Mouse (Mus musculus) stomach, postnatal 0 days (tissue): ENCODE measurements at regions not wholly inside any gene's neighbourhood (a gene's known extent, or its start where the extent isn't known, plus 50 kb on each side); places are given as distances from the start of the nearest gene placed in this dataset.
A peak's percentile ranks its signal among the peaks of the same experiment; 100 is the strongest.

Experiments
- ATAC-seq: fragments of 200-750 bp; cut with Nextera tagmentation; 2 replicates; pipeline ENCODE4 v1.8.0; 2017; ENCODE audit not compliant: low FRiP score, low TSS enrichment
- DNase-seq: peaks from one replicate; pipeline ENCODE4 v3.0.0-alpha.2; 2016; ENCODE audit warnings: low spot score
- H3K27ac ChIP-seq: fragments of 300-500 bp; sonication (generic); replicated peaks from 2 replicates; pipeline ENCODE4 v1.5.1; 2014; ENCODE audit warnings: mild to moderate bottlenecking, control low read depth
- H3K27me3 ChIP-seq: fragments of 300-500 bp; sonication (generic); 2 replicates; pipeline ENCODE4 v1.6.1; 2014; ENCODE audit warnings: low read length; ENCODE audit not compliant: control insufficient read depth, insufficient read depth
- H3K36me3 ChIP-seq: fragments of 300-500 bp; sonication (generic); 2 replicates; pipeline ENCODE4 v1.6.1; 2014; ENCODE audit warnings: low read length, mixed read lengths; ENCODE audit not compliant: control insufficient read depth, insufficient read depth
- H3K4me1 ChIP-seq: fragments of 300-500 bp; sonication (generic); replicated peaks from 2 replicates; pipeline ENCODE4 v1.6.1; 2014; ENCODE audit warnings: antibody characterized with exemption; ENCODE audit not compliant: control insufficient read depth, insufficient read depth
- H3K4me2 ChIP-seq: fragments of 300-500 bp; sonication (generic); replicated peaks from 2 replicates; pipeline ENCODE4 v1.6.1; 2014; ENCODE audit warnings: low read depth, mild to moderate bottlenecking, control low read depth, moderate library complexity
- H3K4me3 ChIP-seq: fragments of 300-500 bp; sonication (generic); 2 replicates; pipeline ENCODE4 v1.5.1; 2014; ENCODE audit warnings: low read depth, low read length, control low read depth
- H3K9ac ChIP-seq: fragments of 300-500 bp; sonication (generic); 2 replicates; pipeline ENCODE4 v1.6.1; 2014; ENCODE audit warnings: mild to moderate bottlenecking, low read length, control low read depth, mixed read lengths
- H3K9me3 ChIP-seq: fragments of 300-500 bp; sonication (generic); 2 replicates; pipeline ENCODE4 v1.6.1; 2016; ENCODE audit warnings: low read length; ENCODE audit not compliant: control insufficient read depth
- CTCF ChIP-seq: IDR thresholded peaks from 2 replicates; pipeline ENCODE4 v1.5.1; 2016; ENCODE audit warnings: antibody characterized with exemption, low read depth, mild to moderate bottlenecking, moderate library complexity
- EP300 ChIP-seq: optimal IDR thresholded peaks from 2 replicates; pipeline ENCODE3; 2016; ENCODE audit warnings: antibody characterized with exemption
- WGBS: fragments of 180-500 bp; shearing (Covaris S2); extraction: QIAGEN DNeasy Blood & Tissue Kit; methylation state at CpG from one replicate; pipeline ENCODE4 v1.1.7; 2014; 5-methylcytosine and 5-hydroxymethylcytosine counted together

- H3K4me3 ChIP-seq: no peak overlapping the region
- no peak overlapping the region for H3K9ac ChIP-seq
- no peaks in the 10 kb centered on the region for H3K36me3 ChIP-seq
- H3K27me3 ChIP-seq: no peaks in the 10 kb centered on the region
- DNase-seq (no peak), ATAC-seq (0 out of 2 replicates have a peak, but pooled peaks have one; percentile 30)
- 35% methylated on average over 6 of the region's 6 CpGs for WGBS
- no peak overlapping the region for H3K27ac ChIP-seq
- TF ChIP-seq EP300 (no peak), CTCF (no peak)
- H3K4me1 ChIP-seq: no peaks in the 10 kb centered on the region; the same call in 1 of the 2 replicates
- no peak overlapping the region for H3K4me2 ChIP-seq
- H3K9me3 ChIP-seq: no peaks in the 10 kb centered on the region
These were observed 97.9 kb downstream of the Irs2 start for GRCm38 (mm10) chr8:10910244-10910872.

- no peak overlapping the region for H3K27ac ChIP-seq
- whole genome bisulfite sequencing: 79% methylated on average over 6 of the region's 6 CpGs
These were observed 99.1 kb downstream of the Irs2 start for GRCm38 (mm10) chr8:10909155-10909554.

GRCm38 (mm10) chr8:10906353-10906752 lies 101.9 kb downstream of the Irs2 start:
- Histone ChIP-seq H3K27ac (no peak overlapping the region), H3K4me2 (no peak overlapping the region), H3K27me3 (no peaks in the 10 kb centered on the region), H3K4me1 (no peaks in the 10 kb centered on the region; the same call in 1 of the 2 replicates), H3K9me3 (no peaks in the 10 kb centered on the region), H3K9ac (no peak overlapping the region), H3K36me3 (no peaks in the 10 kb centered on the region), H3K4me3 (no peak overlapping the region)
- WGBS: 30% methylated on average over 6 of the region's 6 CpGs
- no peak for DNase-seq
- ATAC-seq: no peak
- no peak for TF ChIP-seq EP300
- no peak for TF ChIP-seq CTCF

More at GRCm38 (mm10) chr8:10909155-10909554, 99.1 kb downstream of the Irs2 start:
- H3K36me3 ChIP-seq: no peaks in the 10 kb centered on the region
- no peaks in the 10 kb centered on the region for H3K27me3 ChIP-seq
- TF ChIP-seq EP300 (no peak), CTCF (no peak)
- H3K9ac ChIP-seq: no peak overlapping the region
- DNase-seq (no peak), ATAC-seq (no peak)
- H3K9me3 ChIP-seq: no peaks in the 10 kb centered on the region
- no peak overlapping the region for H3K4me3 ChIP-seq
- H3K4me2 ChIP-seq: no peak overlapping the region
- no peaks in the 10 kb centered on the region; the same call in 1 of the 2 replicates for H3K4me1 ChIP-seq

- ATAC-seq (no peak), DNase-seq (no peak)
- no peak overlapping the region for H3K4me2 ChIP-seq
- H3K4me1 ChIP-seq: no peaks in the 10 kb centered on the region; the same call in 1 of the 2 replicates
- TF ChIP-seq CTCF (no peak), EP300 (no peak)
- H3K9me3 ChIP-seq: no peaks in the 10 kb centered on the region
- no peak overlapping the region for H3K9ac ChIP-seq
- no peak overlapping the region for H3K27ac ChIP-seq
- no peaks in the 10 kb centered on the region for H3K36me3 ChIP-seq
- no peak overlapping the region for H3K4me3 ChIP-seq
- no peaks in the 10 kb centered on the region for H3K27me3 ChIP-seq
- 54% methylated on average over 5 of the region's 5 CpGs for WGBS
These were observed 102.5 kb downstream of the Irs2 start for GRCm38 (mm10) chr8:10905761-10906160.

GRCm38 (mm10) chr8:10903957-10904356 lies 104.3 kb downstream of the Irs2 start:
- H3K9me3 ChIP-seq: no peaks in the 10 kb centered on the region
- no peaks in the 10 kb centered on the region for H3K36me3 ChIP-seq
- H3K9ac ChIP-seq: no peak overlapping the region
- H3K4me1 ChIP-seq: peaks cover 2% of the 10 kb centered on the region; the same call in 1 of the 2 replicates
- H3K27me3 ChIP-seq: no peaks in the 10 kb centered on the region
- no peak overlapping the region for H3K4me2 ChIP-seq
- H3K4me3 ChIP-seq: no peak overlapping the region
- TF ChIP-seq EP300: no peak
- no peak for TF ChIP-seq CTCF
- no peak for DNase-seq
- ATAC-seq: no peak
- 76% methylated on average over 2 of the region's 2 CpGs for WGBS
- no peak overlapping the region for H3K27ac ChIP-seq

GRCm38 (mm10) chr8:10901954-10902353 lies 106.3 kb downstream of the Irs2 start:
- TF ChIP-seq CTCF: no peak
- no peak for TF ChIP-seq EP300
- H3K27me3 ChIP-seq: no peaks in the 10 kb centered on the region
- H3K4me1 ChIP-seq: peaks cover 2% of the 10 kb centered on the region; the same call in 1 of the 2 replicates
- H3K36me3 ChIP-seq: no peaks in the 10 kb centered on the region
- no peak for ATAC-seq
- H3K9ac ChIP-seq: no peak overlapping the region
- 90% methylated on average over 4 of the region's 4 CpGs for WGBS
- H3K27ac ChIP-seq: no peak overlapping the region
- no peak overlapping the region for H3K4me2 ChIP-seq
- DNase-seq: no peak
- H3K9me3 ChIP-seq: no peaks in the 10 kb centered on the region
- H3K4me3 ChIP-seq: no peak overlapping the region
